Comparison of ENCODE assay signal across 24 mouse cellular contexts in genomic region chr4:109109012-109109411, GRCm38 (mm10).
DNase-seq lines count a peak whose midpoint lies in the region; ATAC-seq and TF ChIP-seq lines count a peak whose summit lies in the region.
"Had no signal": no experiment of that assay in that cellular context is flagged by ENCODE, and none has a peak within 500 bp of the region (broad histone marks: within the 10 kb centered on the region; RNA-seq: fewer than 3 reads in every experiment).

No protein-coding gene starts in this region.

- no peak for DNase-seq in gastrocnemius, adult 2 months
- DNase-seq in gastrocnemius, postnatal 10 days: no peak
- DNase-seq in kidney, postnatal 25 days: peak; percentile 19 to 55
- peak; percentile 34 for DNase-seq in 3134 (ENCODE audit: extremely low read depth, insufficient read length, low spot score)
- DNase-seq: adrenal gland, adult 8-10 months; adrenal gland, postnatal 25 days; cerebellum, adult 2 months; cerebellum, adult 9-11 months; cerebellum, postnatal 25 days; forebrain, postnatal 0 days; gastrocnemius, postnatal 25 days; heart, adult 2 months had no signal

- H3K9ac ChIP-seq in kidney, embryonic 14.5 days (ENCODE audit: low read depth, low read length): no peak overlapping the region
- H3K9ac ChIP-seq: embryonic facial prominence, embryonic 12.5 days; embryonic facial prominence, embryonic 15.5 days; forebrain, postnatal 0 days; heart, embryonic 13.5 days; hindbrain, embryonic 12.5 days; hindbrain, embryonic 15.5 days had no signal

- H3K4me3 ChIP-seq in gastrocnemius, adult 2 months: no peak overlapping the region
- no peak overlapping the region for H3K4me3 ChIP-seq in kidney, embryonic 14.5 days (ENCODE audit: low read length)
- H3K4me3 ChIP-seq in brown adipose tissue, adult 24 weeks (ENCODE audit: insufficient read depth, low read depth, low read length): no peak overlapping the region
- H3K4me3 ChIP-seq: embryonic facial prominence, embryonic 12.5 days; embryonic facial prominence, embryonic 15.5 days; heart, adult 2 months; heart, embryonic 10.5 days; heart, embryonic 13.5 days; hindbrain, embryonic 12.5 days; hindbrain, embryonic 15.5 days had no signal

- ATAC-seq in kidney, embryonic 14.5 days (ENCODE audit: low FRiP score, low TSS enrichment): no peak
- ATAC-seq in frontal cortex, adult (ENCODE audit: low TSS enrichment): no peak
- ATAC-seq: activated CD4-positive, CD25-positive, alpha-beta regulatory T cell, adult 4 months; CD4-positive, CD25-positive, alpha-beta regulatory T cell, adult 4 months; forebrain, embryonic 14.5 days; forebrain, postnatal 0 days had no signal

- H3K36me3 ChIP-seq in kidney, embryonic 14.5 days (ENCODE audit: control insufficient read depth, insufficient read depth, low read length): no peaks in the 10 kb centered on the region
- H3K36me3 ChIP-seq: embryonic facial prominence, embryonic 12.5 days; embryonic facial prominence, embryonic 15.5 days; heart, embryonic 10.5 days; heart, embryonic 13.5 days; hindbrain, embryonic 12.5 days; hindbrain, embryonic 15.5 days had no signal

- H3K4me2 ChIP-seq in kidney, embryonic 14.5 days (replicated peaks; ENCODE audit: low read depth, low read length): no peak overlapping the region
- H3K4me2 ChIP-seq: embryonic facial prominence, embryonic 12.5 days; embryonic facial prominence, embryonic 15.5 days; heart, embryonic 13.5 days; hindbrain, embryonic 12.5 days; hindbrain, embryonic 15.5 days had no signal

- TF ChIP-seq CTCF in gastrocnemius, adult 2 months (IDR thresholded peaks at IDR 0.05): no peak

- H3K27ac ChIP-seq in gastrocnemius, adult 2 months: peak overlapping the region; percentile 8; the same call in 1 of the 2 replicates
- H3K27ac ChIP-seq in kidney, embryonic 14.5 days (ENCODE audit: low read depth, low read length): no peak overlapping the region
- peak overlapping the region; percentile 63; the same call in 1 of the 2 replicates for H3K27ac ChIP-seq in brown adipose tissue, adult 24 weeks (replicated peaks; ENCODE audit: low read depth, low read length)
- H3K27ac ChIP-seq: embryonic facial prominence, embryonic 12.5 days; embryonic facial prominence, embryonic 15.5 days; heart, adult 2 months; heart, embryonic 10.5 days; heart, embryonic 13.5 days; hindbrain, embryonic 12.5 days; hindbrain, embryonic 15.5 days had no signal

- H3K27me3 ChIP-seq in kidney, embryonic 14.5 days (ENCODE audit: control insufficient read depth, insufficient read depth, low read length): no peaks in the 10 kb centered on the region
- H3K27me3 ChIP-seq: embryonic facial prominence, embryonic 12.5 days; embryonic facial prominence, embryonic 15.5 days; heart, embryonic 13.5 days; hindbrain, embryonic 12.5 days; hindbrain, embryonic 15.5 days had no signal

- H3K9me3 ChIP-seq in kidney, embryonic 14.5 days (ENCODE audit: control insufficient read depth, low read length): no peaks in the 10 kb centered on the region
- H3K9me3 ChIP-seq: embryonic facial prominence, embryonic 12.5 days; embryonic facial prominence, embryonic 15.5 days; heart, embryonic 10.5 days; heart, embryonic 13.5 days; hindbrain, embryonic 12.5 days; hindbrain, embryonic 15.5 days had no signal

- H3K4me1 ChIP-seq in kidney, embryonic 14.5 days (ENCODE audit: control insufficient read depth, insufficient read depth, low read length): no peaks in the 10 kb centered on the region
- peaks cover 29% of the 10 kb centered on the region for H3K4me1 ChIP-seq in brown adipose tissue, adult 24 weeks (ENCODE audit: control insufficient read depth, insufficient read depth, insufficient read length, low read length)
- H3K4me1 ChIP-seq: embryonic facial prominence, embryonic 12.5 days; embryonic facial prominence, embryonic 15.5 days; hindbrain, embryonic 15.5 days had no signal

- intact Hi-C loops in gastrocnemius, adult 2 months (cut with DNase I): no loop called here

- 83% methylated on average over 6 of the region's 6 CpGs for WGBS in kidney, embryonic 14.5 days

Comparison
In these comparisons a context has a peak if more than half of its experiments do, and no peak if none do; other contexts are left out.
1. DNase-seq: peak in kidney, postnatal 25 days (2 of 2) and 3134 (single experiment); none in gastrocnemius, adult 2 months (single experiment) and gastrocnemius, postnatal 10 days (single experiment).